Mouse (Mus musculus): ENCODE results near the gene Slit3. TPM values are rescaled to one million over a fixed set of nuclear protein-coding genes. Genes with fewer than 3 reads are reported as not detected.

The Slit3 gene
- polyA plus RNA-seq, 1 experiment from 2014 or later, result 20.9 TPM

DNA sequence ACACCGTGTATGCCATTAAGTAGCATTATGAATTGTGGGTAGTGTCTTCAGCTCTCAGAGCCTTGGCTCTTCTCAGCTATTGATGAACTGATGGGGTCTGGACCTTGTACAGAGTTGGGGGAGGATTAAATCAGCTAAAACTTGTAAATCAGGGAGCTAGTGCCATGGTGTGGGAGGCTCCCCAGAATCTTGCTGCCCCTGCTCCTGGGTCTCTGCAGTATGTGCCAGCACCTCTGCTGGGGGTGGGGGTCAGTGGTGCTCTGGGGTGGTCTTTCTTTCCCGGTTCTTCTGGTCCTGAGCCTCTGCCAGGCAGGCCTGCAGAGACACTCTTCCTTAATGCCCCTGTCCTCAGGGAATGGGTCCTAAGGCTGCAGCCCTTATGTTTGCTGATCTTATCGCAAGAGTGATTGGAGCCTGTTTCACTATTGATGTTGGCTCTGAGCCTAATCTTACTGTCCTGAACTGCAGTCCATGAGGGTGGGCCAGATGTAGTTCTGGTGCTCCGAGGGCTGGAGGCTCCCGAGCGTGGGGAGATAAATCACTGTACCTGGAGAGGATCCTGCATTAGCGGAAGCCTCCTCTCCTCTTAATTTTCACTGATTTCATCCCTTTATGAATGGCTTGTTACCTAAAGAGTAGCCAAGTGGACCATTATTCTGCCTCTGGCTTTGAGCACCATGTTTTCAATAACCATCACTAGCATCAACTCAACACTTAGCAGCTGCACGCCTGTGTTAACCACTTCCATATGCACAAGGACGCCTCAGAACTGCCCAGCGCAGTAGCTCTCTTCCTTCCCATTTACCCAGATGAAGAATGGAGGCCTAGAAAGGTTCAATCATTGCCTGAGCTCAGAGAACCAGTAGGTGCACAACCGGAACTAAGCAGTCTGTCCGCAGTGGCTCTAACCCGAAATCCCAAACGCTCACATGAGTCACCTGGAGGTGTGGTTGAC is 90.0 kb downstream of the Slit3 start:
- Histone ChIP-seq H3K27ac (no peak overlapping the region; the same call in 1 of the 2 replicates), H3K9me3 (0 out of 2 replicates have a peak, but pooled peaks cover 4% of the 10 kb centered on the region), H3K27me3 (no peaks in the 10 kb centered on the region; the same call in 1 of the 2 replicates), H3K36me3 (no peaks in the 10 kb centered on the region; the same call in 1 of the 2 replicates), H3K4me3 (no peak overlapping the region), H3K9ac (no peak overlapping the region), H3K4me1 (peaks cover 28% of the 10 kb centered on the region), H3K4me2 (replicated peaks) (no peak overlapping the region)
- WGBS, result 43% methylated on average over 14 of the region's 14 CpGs
- peak; percentile 54; the same call in 1 of the 2 replicates for ATAC-seq (ENCODE audit: low FRiP score, low read depth)

DNA sequence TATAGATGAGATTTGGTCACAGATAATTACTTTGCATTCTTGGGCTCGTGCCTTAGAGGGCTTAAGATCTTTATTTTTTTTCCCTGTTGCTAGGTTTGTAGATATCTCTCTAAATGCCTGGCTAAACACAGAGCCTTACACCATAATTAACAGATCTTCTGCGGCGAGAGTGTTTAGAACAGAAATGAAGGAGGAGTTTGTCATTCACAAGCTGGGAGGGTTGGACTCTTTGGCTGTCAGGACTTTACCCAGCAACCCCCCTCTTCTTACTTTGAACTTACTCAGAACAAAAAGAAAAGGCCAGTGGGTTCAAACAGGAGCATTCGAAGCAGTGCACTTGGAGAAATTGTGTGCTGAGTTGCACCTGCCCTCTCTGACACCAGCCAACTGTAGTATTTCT is 103.0 kb downstream of the Slit3 start:
- H3K9me3 ChIP-seq, result no peaks in the 10 kb centered on the region
- WGBS, result 42% methylated on average over 4 of the region's 4 CpGs
- H3K36me3 ChIP-seq, result no peaks in the 10 kb centered on the region
- no peak overlapping the region for H3K4me3 ChIP-seq
- H3K27ac ChIP-seq, result no peak overlapping the region
- no peak overlapping the region for H3K4me2 ChIP-seq (replicated peaks)
- no peaks in the 10 kb centered on the region for H3K27me3 ChIP-seq
- H3K4me1 ChIP-seq, result peaks cover 13% of the 10 kb centered on the region
- no peak overlapping the region for H3K9ac ChIP-seq
- ATAC-seq (ENCODE audit: low FRiP score, low read depth), result no peak

DNA sequence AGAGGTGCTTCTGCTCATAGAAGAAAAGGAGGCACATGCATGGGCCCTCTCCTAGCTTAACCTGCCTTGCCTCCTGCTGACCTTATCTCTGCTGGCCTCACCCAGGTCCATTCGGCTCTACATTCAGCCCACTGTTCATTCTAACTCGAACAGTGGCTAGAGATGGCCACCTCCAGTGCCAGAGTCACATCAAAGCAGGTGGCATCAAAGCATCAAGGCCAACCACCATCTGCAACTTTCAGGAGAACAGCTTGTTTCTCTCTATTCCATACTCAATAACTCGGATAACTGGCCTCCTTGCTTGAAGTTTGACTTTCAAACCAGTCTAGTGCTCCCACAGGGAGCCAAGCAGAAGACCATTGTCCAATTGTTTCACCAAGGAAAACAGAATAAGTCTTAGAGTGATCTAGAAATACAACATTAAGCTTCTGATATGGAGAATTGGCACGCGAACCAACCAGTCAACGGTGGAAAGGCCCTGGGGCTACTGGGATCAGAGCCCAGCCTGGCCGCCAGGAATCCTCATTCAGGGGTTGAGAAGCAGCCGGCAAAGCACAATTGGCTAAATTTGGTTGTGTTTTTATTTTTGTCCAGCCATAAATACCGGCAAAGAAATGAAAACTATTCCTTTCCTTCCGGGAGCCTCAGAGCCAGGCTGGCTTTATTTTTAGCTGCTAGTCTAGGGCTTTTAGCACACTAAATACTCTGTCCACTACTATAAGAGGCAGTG is 110.5 kb downstream of the Slit3 start:
- no peak overlapping the region for H3K27ac ChIP-seq
- no peaks in the 10 kb centered on the region for H3K9me3 ChIP-seq
- no peak for ATAC-seq (ENCODE audit: low FRiP score, low read depth)
- peaks cover 13% of the 10 kb centered on the region for H3K4me1 ChIP-seq
- H3K36me3 ChIP-seq, result no peaks in the 10 kb centered on the region
- 83% methylated on average over 10 of the region's 10 CpGs for WGBS
- no peak overlapping the region for H3K9ac ChIP-seq
- no peak overlapping the region for H3K4me3 ChIP-seq
- no peak overlapping the region for H3K4me2 ChIP-seq (replicated peaks)
- no peaks in the 10 kb centered on the region for H3K27me3 ChIP-seq

DNA sequence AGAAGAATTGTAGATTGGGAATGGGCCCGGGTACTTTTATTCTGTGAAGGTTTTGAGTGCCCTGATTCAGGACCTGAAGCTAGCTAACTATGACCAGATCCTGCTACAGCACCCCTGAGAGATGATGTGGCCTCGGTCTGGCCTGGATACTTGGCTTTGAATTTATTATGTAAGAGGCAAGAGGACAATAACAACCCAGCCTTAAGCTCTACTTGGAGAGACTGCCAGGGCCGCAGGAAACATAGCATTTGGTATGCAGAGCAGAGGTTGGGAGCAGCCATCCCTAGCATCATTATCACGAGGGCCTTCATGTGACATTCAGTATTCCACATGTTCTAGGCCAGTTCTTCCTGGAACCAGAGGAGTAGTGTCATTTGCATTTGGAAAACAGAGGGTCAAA is 111.3 kb downstream of the Slit3 start:
- ATAC-seq (ENCODE audit: low FRiP score, low read depth), result no peak
- Histone ChIP-seq H3K36me3 (no peaks in the 10 kb centered on the region), H3K4me1 (peaks cover 13% of the 10 kb centered on the region), H3K9ac (no peak overlapping the region), H3K4me2 (replicated peaks) (no peak overlapping the region), H3K4me3 (no peak overlapping the region), H3K27me3 (no peaks in the 10 kb centered on the region), H3K27ac (no peak overlapping the region), H3K9me3 (no peaks in the 10 kb centered on the region)
- 79% methylated on average over 4 of the region's 4 CpGs for whole genome bisulfite sequencing

DNA sequence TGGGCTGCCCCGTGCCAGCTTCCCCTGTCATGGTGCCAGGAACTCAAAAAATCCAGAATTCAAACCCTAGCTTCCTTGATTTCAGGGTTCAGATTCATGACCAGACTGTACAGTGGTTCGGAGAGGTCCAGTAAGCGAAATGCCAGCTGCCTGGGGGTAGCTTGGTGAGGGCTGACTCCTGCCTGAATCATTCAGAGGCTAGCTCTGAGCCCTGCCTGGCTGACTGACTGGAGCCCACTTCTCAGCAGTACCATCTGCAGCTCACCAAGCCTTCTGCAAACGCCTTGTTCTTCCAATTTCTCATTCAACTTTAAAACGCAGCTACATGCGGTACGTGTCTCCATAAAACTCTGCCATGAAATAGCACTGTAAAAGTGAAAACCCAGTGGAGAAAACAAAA is 120.4 kb downstream of the Slit3 start:
- no peak overlapping the region for H3K4me3 ChIP-seq
- H3K9ac ChIP-seq, result no peak overlapping the region
- H3K27me3 ChIP-seq, result no peaks in the 10 kb centered on the region
- H3K9me3 ChIP-seq, result no peaks in the 10 kb centered on the region
- WGBS, result 58% methylated on average over 7 of the region's 7 CpGs
- no peaks in the 10 kb centered on the region for H3K36me3 ChIP-seq
- no peak overlapping the region for H3K4me2 ChIP-seq (replicated peaks)
- no peak for ATAC-seq (ENCODE audit: low FRiP score, low read depth)
- peaks cover 57% of the 10 kb centered on the region for H3K4me1 ChIP-seq
- H3K27ac ChIP-seq, result no peak overlapping the region

DNA sequence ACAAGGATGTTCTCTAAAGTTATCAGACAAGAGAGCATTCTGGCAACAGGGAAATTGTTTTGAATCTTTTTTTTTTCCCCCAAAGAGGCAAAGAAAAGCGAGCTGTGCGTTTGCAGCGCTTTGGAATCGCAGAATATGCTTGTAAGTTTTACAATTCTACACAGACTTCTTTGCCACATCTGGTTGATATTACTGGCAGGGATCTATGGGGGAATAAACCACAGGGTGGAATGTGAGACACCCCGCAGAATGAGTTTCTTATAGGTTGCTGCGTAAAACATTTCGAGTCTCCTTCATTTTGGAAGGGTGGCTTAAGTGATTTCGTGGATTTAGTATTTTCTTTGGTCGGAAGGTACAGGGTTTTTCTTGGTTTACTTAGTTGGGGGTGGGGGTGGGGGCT is 122.6 kb downstream of the Slit3 start:
- H3K9ac ChIP-seq, result no peak overlapping the region
- H3K36me3 ChIP-seq, result no peaks in the 10 kb centered on the region
- H3K27ac ChIP-seq, result peak overlapping the region; percentile 81
- H3K27me3 ChIP-seq, result no peaks in the 10 kb centered on the region
- no peaks in the 10 kb centered on the region for H3K9me3 ChIP-seq
- peak; percentile 52; the same call in 1 of the 2 replicates for ATAC-seq (ENCODE audit: low FRiP score, low read depth)
- WGBS, result 11% methylated on average over 9 of the region's 9 CpGs
- H3K4me1 ChIP-seq, result peaks cover 73% of the 10 kb centered on the region
- peak overlapping the region; percentile 51 for H3K4me2 ChIP-seq (replicated peaks)
- H3K4me3 ChIP-seq, result no peak overlapping the region

DNA sequence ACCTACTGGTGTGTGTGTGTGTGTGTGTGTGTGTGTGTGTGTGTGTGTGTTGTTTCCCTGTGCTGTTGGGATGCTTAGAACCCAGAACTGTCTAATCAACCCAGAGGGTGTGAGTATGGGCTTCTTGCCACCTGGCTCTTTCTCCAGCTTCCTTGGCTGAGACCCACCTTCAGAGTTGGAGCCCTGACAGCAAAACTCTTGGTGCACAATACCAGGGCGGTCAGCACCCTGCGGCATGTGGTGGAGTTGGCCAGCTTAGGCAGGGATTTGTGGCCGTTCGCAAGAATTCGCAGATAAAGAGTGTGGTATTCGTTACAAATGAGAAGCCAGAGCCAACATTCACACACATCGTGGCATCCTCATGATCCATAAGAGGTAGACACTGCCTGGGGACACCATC is 123.5 kb downstream of the Slit3 start:
- Histone ChIP-seq H3K9ac (no peak overlapping the region), H3K4me2 (replicated peaks) (no peak overlapping the region), H3K27ac (no peak overlapping the region), H3K27me3 (0 out of 2 replicates have a peak, but pooled peaks cover under 1% of the 10 kb centered on the region), H3K4me1 (peaks cover 81% of the 10 kb centered on the region), H3K4me3 (no peak overlapping the region), H3K36me3 (no peaks in the 10 kb centered on the region), H3K9me3 (no peaks in the 10 kb centered on the region)
- ATAC-seq (ENCODE audit: low FRiP score, low read depth), result no peak
- WGBS, result 80% methylated on average over 7 of the region's 7 CpGs

DNA sequence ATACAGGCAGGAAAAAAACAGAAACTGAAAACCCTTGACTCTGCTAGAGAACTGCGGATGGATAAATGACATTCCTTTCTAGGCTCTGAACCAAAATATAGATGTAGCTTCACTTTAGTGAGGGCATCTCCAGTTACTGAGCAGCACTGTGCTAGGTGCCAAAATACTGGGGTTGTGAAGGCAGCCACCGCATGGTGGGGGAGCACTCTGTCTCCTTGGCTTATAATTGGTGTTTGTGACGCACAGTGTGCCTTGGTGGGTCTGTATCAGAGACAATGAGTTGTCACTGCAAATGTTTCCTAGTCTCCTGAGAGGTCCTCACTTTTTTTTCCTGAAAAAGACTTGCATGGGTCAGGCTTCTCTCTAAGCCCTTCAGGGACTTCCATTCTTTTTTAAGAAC is 125.6 kb downstream of the Slit3 start:
- H3K36me3 ChIP-seq, result no peaks in the 10 kb centered on the region
- H3K27me3 ChIP-seq, result 0 out of 2 replicates have a peak, but pooled peaks cover 2% of the 10 kb centered on the region
- peaks cover 76% of the 10 kb centered on the region for H3K4me1 ChIP-seq
- WGBS, result 62% methylated on average over 3 of the region's 3 CpGs
- ATAC-seq (ENCODE audit: low FRiP score, low read depth), result no peak
- H3K4me3 ChIP-seq, result no peak overlapping the region
- H3K9ac ChIP-seq, result no peak overlapping the region
- no peak overlapping the region for H3K27ac ChIP-seq
- H3K4me2 ChIP-seq (replicated peaks), result no peak overlapping the region
- no peaks in the 10 kb centered on the region for H3K9me3 ChIP-seq

DNA sequence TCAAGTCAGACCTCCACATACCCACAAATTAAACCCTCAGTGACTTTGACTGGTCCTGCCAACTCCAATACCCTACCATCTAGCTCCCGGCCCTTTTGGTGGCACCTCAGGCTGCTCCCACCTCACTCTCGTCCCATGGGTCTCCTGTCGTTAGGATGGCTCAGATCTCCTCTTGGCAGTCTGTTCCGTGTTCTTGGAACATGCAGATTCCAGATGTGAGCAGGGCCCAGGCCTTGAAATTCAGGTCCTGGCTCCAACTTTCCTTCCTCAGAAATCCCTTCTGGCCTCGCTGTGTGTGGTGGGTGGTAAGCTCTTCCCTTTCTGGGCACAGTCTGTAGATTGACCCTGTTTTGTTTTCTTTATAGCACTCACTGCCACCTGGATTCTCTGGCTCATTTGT is 127.1 kb downstream of the Slit3 start:
- H3K9ac ChIP-seq, result no peak overlapping the region
- H3K4me1 ChIP-seq, result peaks cover 61% of the 10 kb centered on the region
- no peak for ATAC-seq (ENCODE audit: low FRiP score, low read depth)
- H3K4me3 ChIP-seq, result no peak overlapping the region
- H3K9me3 ChIP-seq, result no peaks in the 10 kb centered on the region
- 40% methylated on average over 5 of the region's 5 CpGs for WGBS
- no peak overlapping the region for H3K27ac ChIP-seq
- H3K27me3 ChIP-seq, result 0 out of 2 replicates have a peak, but pooled peaks cover 2% of the 10 kb centered on the region
- H3K4me2 ChIP-seq (replicated peaks), result no peak overlapping the region
- no peaks in the 10 kb centered on the region; the same call in 1 of the 2 replicates for H3K36me3 ChIP-seq

DNA sequence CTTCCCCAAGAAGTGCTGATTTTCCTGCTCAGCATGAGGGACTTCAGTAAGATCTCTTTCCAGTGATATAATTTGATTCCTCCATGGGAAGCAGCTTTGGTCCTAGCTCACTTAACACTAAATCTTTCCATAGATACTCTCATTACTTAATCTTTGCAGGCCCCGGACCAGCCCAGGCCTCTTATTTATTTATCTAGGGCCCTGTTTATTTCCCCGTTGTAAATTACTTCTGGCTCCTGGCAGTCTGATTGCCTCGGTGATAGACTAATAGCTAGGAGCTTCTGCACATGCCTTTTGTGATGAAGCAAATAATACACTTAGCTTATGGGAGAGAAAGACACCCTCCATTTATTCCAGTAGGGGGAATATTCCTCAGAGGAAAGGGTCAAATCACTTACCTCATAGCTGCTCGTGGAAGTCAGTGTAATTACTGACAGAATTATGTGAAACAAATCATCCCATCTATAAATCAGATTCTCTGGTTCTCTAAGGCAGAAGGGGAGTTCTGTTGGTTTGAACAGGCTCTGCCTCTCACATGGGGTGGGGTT is 129.9 kb downstream of the Slit3 start:
- H3K27me3 ChIP-seq, result 0 out of 2 replicates have a peak, but pooled peaks cover 2% of the 10 kb centered on the region
- H3K27ac ChIP-seq, result no peak overlapping the region
- no peak overlapping the region for H3K9ac ChIP-seq
- WGBS, result 11% methylated on average over 4 of the region's 4 CpGs
- no peak overlapping the region for H3K4me3 ChIP-seq
- peaks cover 38% of the 10 kb centered on the region for H3K4me1 ChIP-seq
- H3K4me2 ChIP-seq (replicated peaks), result no peak overlapping the region
- H3K36me3 ChIP-seq, result no peaks in the 10 kb centered on the region; the same call in 1 of the 2 replicates
- no peaks in the 10 kb centered on the region for H3K9me3 ChIP-seq
- ATAC-seq (ENCODE audit: low FRiP score, low read depth), result no peak

DNA sequence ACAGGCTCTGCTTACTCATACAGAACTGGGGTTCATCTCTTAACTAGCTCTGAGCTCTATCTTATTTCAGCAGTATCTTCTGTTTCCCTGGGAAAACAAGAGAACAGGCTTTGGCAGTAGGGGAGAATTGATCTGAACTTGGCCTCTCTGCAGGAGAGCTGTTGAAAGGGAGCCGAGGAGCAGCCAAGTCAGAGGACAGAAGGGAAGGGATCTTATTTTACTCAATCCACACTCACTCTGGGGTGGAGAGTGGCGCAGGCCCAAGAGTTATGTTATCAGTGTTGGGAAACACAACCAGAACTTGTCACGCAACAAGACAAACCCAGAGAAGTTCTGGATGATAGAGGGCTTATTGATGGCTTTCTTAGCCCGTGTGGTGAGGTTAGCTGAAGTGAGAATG is 130.9 kb downstream of the Slit3 start:
- Histone ChIP-seq H3K9ac (no peak overlapping the region), H3K36me3 (no peaks in the 10 kb centered on the region; the same call in 1 of the 2 replicates), H3K4me2 (replicated peaks) (no peak overlapping the region), H3K9me3 (no peaks in the 10 kb centered on the region), H3K27me3 (0 out of 2 replicates have a peak, but pooled peaks cover 2% of the 10 kb centered on the region), H3K4me1 (peaks cover 42% of the 10 kb centered on the region), H3K27ac (no peak overlapping the region), H3K4me3 (no peak overlapping the region)
- no peak for ATAC-seq (ENCODE audit: low FRiP score, low read depth)
- WGBS, result 81% methylated on average over 4 of the region's 4 CpGs

DNA sequence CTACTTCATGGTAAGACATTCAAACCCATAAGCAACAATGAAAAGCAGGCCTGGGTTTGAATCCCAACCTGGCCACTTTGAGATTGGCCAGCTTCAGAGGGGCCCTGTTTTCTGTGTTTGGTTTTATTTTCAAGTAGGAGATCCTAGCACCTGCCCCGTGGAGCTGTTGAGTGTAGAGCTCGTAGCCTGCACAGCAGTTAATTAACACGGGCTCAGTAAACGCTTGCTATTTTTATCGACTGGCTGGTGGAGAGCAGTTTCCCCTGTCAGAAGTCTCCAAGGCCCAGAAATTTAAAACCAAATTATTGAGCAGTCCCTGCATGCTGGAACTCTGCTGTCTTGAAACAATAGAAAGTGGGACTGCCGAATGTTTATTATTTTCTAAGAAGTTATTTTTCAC is 136.3 kb downstream of the Slit3 start:
- no peak overlapping the region for H3K9ac ChIP-seq
- 0 out of 2 replicates have a peak overlapping the region, but pooled peaks have one; percentile 0 for H3K27ac ChIP-seq
- no peak for ATAC-seq (ENCODE audit: low FRiP score, low read depth)
- H3K4me2 ChIP-seq (replicated peaks), result no peak overlapping the region
- peaks cover 32% of the 10 kb centered on the region for H3K4me1 ChIP-seq
- H3K4me3 ChIP-seq, result no peak overlapping the region
- H3K36me3 ChIP-seq, result no peaks in the 10 kb centered on the region; the same call in 1 of the 2 replicates
- 13% methylated on average over 6 of the region's 6 CpGs for WGBS
- no peaks in the 10 kb centered on the region for H3K9me3 ChIP-seq
- H3K27me3 ChIP-seq, result no peaks in the 10 kb centered on the region

Data from limb, embryonic 13.5 days (tissue).